Mouse (Mus musculus) spleen, postnatal 36 days (tissue): ENCODE measurements at regions not wholly inside any gene's neighbourhood (a gene's known extent, or its start where the extent isn't known, plus 50 kb on each side); places are given as distances from the start of the nearest gene placed in this dataset.

Experiments
- DNase-seq, 2 experiments: peaks; one replicate each; pipeline ENCODE4 v3.0.0; 2022; ENCODE audit warnings: low spot score in 2 of 2, mixed read lengths in 1 of 2

GRCm38 (mm10) chr8:115942731-115943509 lies 235.3 kb upstream of the Maf start:
- no peak for DNase-seq

- no peak for DNase-seq
Observed at GRCm38 (mm10) chr8:115929472-115930210, 222.0 kb upstream of the Maf start.

- DNase-seq = no peak
Observed at GRCm38 (mm10) chr8:115921889-115922288, 214.3 kb upstream of the Maf start.

GRCm38 (mm10) chr8:115906650-115907049 lies 199.1 kb upstream of the Maf start:
- DNase-seq = no peak

- DNase-seq = no peak
Observed at GRCm38 (mm10) chr8:115903853-115904420, 196.3 kb upstream of the Maf start.

- DNase-seq = no peak
Observed at GRCm38 (mm10) chr8:115897521-115898178, 190.1 kb upstream of the Maf start.

GRCm38 (mm10) chr8:115897086-115897485 lies 189.5 kb upstream of the Maf start:
- no peak for DNase-seq

- no peak for DNase-seq
Observed at GRCm38 (mm10) chr8:115896066-115896465, 188.5 kb upstream of the Maf start.

- no peak for DNase-seq
Observed at GRCm38 (mm10) chr8:115888278-115888677, 180.7 kb upstream of the Maf start.

- DNase-seq = no peak
Observed at GRCm38 (mm10) chr8:115885121-115885743, 177.6 kb upstream of the Maf start.

- no peak for DNase-seq
Observed at GRCm38 (mm10) chr8:115883808-115884207, 176.2 kb upstream of the Maf start.

GRCm38 (mm10) chr8:115881881-115882280 lies 174.3 kb upstream of the Maf start:
- DNase-seq = no peak

- DNase-seq = no peak
Observed at GRCm38 (mm10) chr8:115874789-115875188, 167.2 kb upstream of the Maf start.

- DNase-seq = no peak
Observed at GRCm38 (mm10) chr8:115871381-115871780, 163.8 kb upstream of the Maf start.

GRCm38 (mm10) chr8:115861381-115861780 lies 153.8 kb upstream of the Maf start:
- no peak for DNase-seq

GRCm38 (mm10) chr8:115859406-115859805 lies 151.8 kb upstream of the Maf start:
- DNase-seq = no peak

GRCm38 (mm10) chr8:115856816-115857215 lies 149.2 kb upstream of the Maf start:
- DNase-seq = no peak

GRCm38 (mm10) chr8:115855934-115856629 lies 148.5 kb upstream of the Maf start:
- no peak for DNase-seq

GRCm38 (mm10) chr8:115854209-115854900 lies 146.8 kb upstream of the Maf start:
- DNase-seq = no peak

- no peak for DNase-seq
Observed at GRCm38 (mm10) chr8:115850552-115850951, 143.0 kb upstream of the Maf start.

- no peak for DNase-seq
Observed at GRCm38 (mm10) chr8:115833391-115833790, 125.8 kb upstream of the Maf start.
